Mouse (Mus musculus): Measurements from ENCODE around the gene 2810021J22Rik. TPM values are rescaled to one million over a fixed set of nuclear protein-coding genes. Genes with fewer than 3 reads are reported as not detected.

The 2810021J22Rik gene
- 1.6 and 1.8 TPM in 2 replicates for polyA plus RNA-seq (2012; rRNA removed)

GRCm38 (mm10) chr11:58867039-58867953, at the start of gene 2810021J22Rik:
Gene 2810021J22Rik, plus strand, starts transcription at chr11:58867216.

GRCm38 (mm10) chr11:58828937-58829336, 38.1 kb upstream of the 2810021J22Rik start, which contains the start of gene Olfr312:
Gene Olfr312, plus strand, starts transcription at chr11:58829237.

GRCm38 (mm10) chr11:58838951-58839350, 28.1 kb upstream of the 2810021J22Rik start, which contains the start of gene Olfr311:
Gene Olfr311, plus strand, starts transcription at chr11:58839251.

GRCm38 (mm10) chr11:58846919-58847461, 20.0 kb upstream of the 2810021J22Rik start, which contains the start of gene Gm12258:
Gene Gm12258, plus strand, starts transcription at chr11:58847158.

GRCm38 (mm10) chr11:58903511-58904409, 36.7 kb downstream of the 2810021J22Rik start, which contains the start of gene Zfp39:
Gene Zfp39, minus strand, starts transcription at chr11:58904225.

GRCm38 (mm10) chr11:58917745-58918366, 50.8 kb downstream of the 2810021J22Rik start, which contains the start of gene Btnl10:
Gene Btnl10, plus strand, starts transcription at chr11:58917908.

Other genes starting within 250 kb of the 2810021J22Rik start
- not detected in 2 replicates for gene Olfr323, start 236.7 kb upstream of the 2810021J22Rik start, polyA plus RNA-seq (2012; rRNA removed)
- 8.3 and 10.1 TPM in 2 replicates for gene Trim58, start 226.8 kb upstream of the 2810021J22Rik start, polyA plus RNA-seq (2012; rRNA removed)
- 0.03 TPM in 2 replicates for gene Olfr322, start 208.4 kb upstream of the 2810021J22Rik start, polyA plus RNA-seq (2012; rRNA removed)
- gene Olfr320, start 186.1 kb upstream of the 2810021J22Rik start, polyA plus RNA-seq (2012; rRNA removed), result not detected in 2 replicates
- not detected in 2 replicates for gene Olfr319, start 168.1 kb upstream of the 2810021J22Rik start, polyA plus RNA-seq (2012; rRNA removed)
- gene Olfr318, start 143.2 kb upstream of the 2810021J22Rik start, polyA plus RNA-seq (2012; rRNA removed), result not detected in 2 replicates
- not detected in 2 replicates for gene Olfr317, start 128.0 kb upstream of the 2810021J22Rik start, polyA plus RNA-seq (2012; rRNA removed)
- gene Olfr316, start 114.5 kb upstream of the 2810021J22Rik start, polyA plus RNA-seq (2012; rRNA removed), result not detected in 2 replicates
- gene Olfr315, start 94.0 kb upstream of the 2810021J22Rik start, polyA plus RNA-seq (2012; rRNA removed), result not detected in 2 replicates
- not detected in 2 replicates for gene Olfr314, start 84.3 kb upstream of the 2810021J22Rik start, polyA plus RNA-seq (2012; rRNA removed)
- gene Fam183b, start 65.3 kb upstream of the 2810021J22Rik start, polyA plus RNA-seq (2012; rRNA removed), result 0.07 TPM in 1 of 2 replicates, not detected in the other
- gene Olfr313, start 52.2 kb upstream of the 2810021J22Rik start, polyA plus RNA-seq (2012; rRNA removed), result not detected in 2 replicates
- gene Olfr312, start 38.0 kb upstream of the 2810021J22Rik start, polyA plus RNA-seq (2012; rRNA removed), result not detected in 2 replicates
- gene Olfr311, start 28.0 kb upstream of the 2810021J22Rik start, polyA plus RNA-seq (2012; rRNA removed), result not detected in 2 replicates
- gene Gm12258, start 20.1 kb upstream of the 2810021J22Rik start, polyA plus RNA-seq (2012; rRNA removed), result 2.5 and 2.6 TPM in 2 replicates
- 4.9 and 5.1 TPM in 2 replicates for gene Zfp39, start 37.0 kb downstream of the 2810021J22Rik start, polyA plus RNA-seq (2012; rRNA removed)
- 17.3 and 19.1 TPM in 2 replicates for gene Btnl10, start 50.7 kb downstream of the 2810021J22Rik start, polyA plus RNA-seq (2012; rRNA removed)
- gene Rnf187, start 71.7 kb downstream of the 2810021J22Rik start, polyA plus RNA-seq (2012; rRNA removed), result 67.3 and 77.9 TPM in 2 replicates
- 13.3 and 15.4 TPM in 2 replicates for gene Hist3h2ba, start 81.7 kb downstream of the 2810021J22Rik start, polyA plus RNA-seq (2012; rRNA removed)
- gene Hist3h2a, start 87.5 kb downstream of the 2810021J22Rik start, polyA plus RNA-seq (2012; rRNA removed), result 9.3 and 10.1 TPM in 2 replicates
- 0.05 and 0.09 TPM in 2 replicates for gene Trim17, start 87.5 kb downstream of the 2810021J22Rik start, polyA plus RNA-seq (2012; rRNA removed)
- gene Trim11, start 110.9 kb downstream of the 2810021J22Rik start, polyA plus RNA-seq (2012; rRNA removed), result 7.3 and 8.5 TPM in 2 replicates